Mouse (Mus musculus): ENCODE measurements around the gene 1110059E24Rik.

Gene 1110059E24Rik

GRCm38 (mm10) chr19:21577443-21577842, 75.3 kb downstream of the 1110059E24Rik start:
- no peak for DNase-seq (ENCODE audit: low read depth, low spot score)

- no peak for DNase-seq (ENCODE audit: low read depth, low spot score)
Measured at GRCm38 (mm10) chr19:21571986-21572385, 80.8 kb downstream of the 1110059E24Rik start.

- peak; percentile 58 for DNase-seq (ENCODE audit: low read depth, low spot score)
Measured at GRCm38 (mm10) chr19:21571223-21571980, 81.4 kb downstream of the 1110059E24Rik start.

- no peak for DNase-seq (ENCODE audit: low read depth, low spot score)
Measured at GRCm38 (mm10) chr19:21570778-21571177, 82.0 kb downstream of the 1110059E24Rik start.

- no peak for DNase-seq (ENCODE audit: low read depth, low spot score)
Measured at GRCm38 (mm10) chr19:21568528-21569185, 84.1 kb downstream of the 1110059E24Rik start.

DNA sequence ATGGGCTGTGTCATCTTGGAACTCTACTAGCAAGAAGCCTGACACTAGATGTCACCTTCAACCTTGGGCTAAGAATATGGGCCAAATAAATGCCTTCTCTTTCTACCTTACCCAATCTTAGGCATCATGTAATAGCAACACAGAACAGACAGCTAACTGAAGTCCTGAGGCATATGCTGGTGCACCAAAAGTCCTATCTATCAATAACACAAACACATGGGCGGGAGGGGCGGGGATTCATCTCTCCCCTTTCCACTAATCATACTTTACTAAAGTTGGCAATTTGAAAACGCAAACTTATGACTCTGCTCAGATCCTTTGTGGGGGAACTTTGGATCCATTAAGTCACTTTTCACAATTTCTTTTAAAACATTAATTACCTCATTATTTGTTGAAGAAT, 84.8 kb downstream of the 1110059E24Rik start:
- DNase-seq (ENCODE audit: low read depth, low spot score), result no peak

DNA sequence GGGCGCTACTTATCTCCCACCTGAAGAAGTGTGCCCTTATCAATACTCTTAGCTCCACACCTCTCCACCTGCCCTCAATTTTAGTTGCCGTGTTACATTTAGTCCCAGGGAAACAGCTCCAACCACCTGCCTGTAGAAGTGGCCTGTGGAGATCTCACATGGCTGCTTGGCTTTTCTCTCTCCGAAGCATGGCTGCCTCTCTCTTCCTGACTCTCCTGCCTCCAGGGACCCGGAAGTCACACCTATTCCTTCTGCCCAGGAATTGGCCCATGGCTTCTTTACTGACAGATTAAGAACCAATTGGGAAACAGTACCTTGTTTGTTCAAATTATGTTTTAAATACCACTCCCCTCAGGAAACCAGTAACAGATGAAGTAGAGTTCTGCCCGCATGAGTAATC, 86.3 kb downstream of the 1110059E24Rik start:
- DNase-seq (ENCODE audit: low read depth, low spot score), result no peak

DNA sequence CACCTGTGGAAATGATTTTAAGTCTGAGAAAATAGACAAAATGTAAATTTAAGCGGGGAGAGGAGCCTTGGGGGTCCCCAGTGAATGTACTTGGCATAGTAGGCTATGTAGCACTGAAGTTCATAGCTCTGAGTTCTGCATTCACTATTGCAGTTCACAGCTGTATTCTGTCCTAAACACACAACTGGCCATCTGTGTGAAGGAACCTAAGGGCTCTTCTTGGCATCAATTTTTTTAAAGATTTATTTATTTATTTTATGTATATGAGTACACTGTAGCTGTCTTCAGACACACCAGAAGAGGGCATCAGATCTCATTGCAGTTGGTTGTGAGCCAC, 88.3 kb downstream of the 1110059E24Rik start:
- no peak for DNase-seq (ENCODE audit: low read depth, low spot score)

GRCm38 (mm10) chr19:21563789-21564460, 88.9 kb downstream of the 1110059E24Rik start:
- peak; percentile 74 for DNase-seq (ENCODE audit: low read depth, low spot score)

- no peak for DNase-seq (ENCODE audit: low read depth, low spot score)
Measured at GRCm38 (mm10) chr19:21562996-21563395, 89.8 kb downstream of the 1110059E24Rik start.

DNA sequence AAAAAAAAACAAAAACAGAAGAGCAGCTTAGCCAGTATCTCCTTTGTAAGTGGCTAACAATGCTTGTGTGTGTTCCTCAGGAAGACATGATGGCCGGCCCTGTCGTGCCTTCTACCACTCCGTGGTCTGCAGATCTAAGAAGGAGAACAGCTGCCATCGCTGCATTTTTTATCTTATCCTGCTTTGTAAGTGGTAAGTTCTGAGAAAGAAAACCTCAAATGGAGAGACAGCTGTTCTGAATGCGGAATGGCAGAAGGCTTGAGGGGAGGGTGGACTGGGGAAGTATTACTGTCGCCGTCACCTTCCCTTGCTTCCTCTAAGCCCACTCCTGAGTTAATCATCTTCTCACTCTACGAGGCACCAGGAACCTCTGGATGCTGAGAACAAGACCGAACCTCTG, 100.0 kb downstream of the 1110059E24Rik start:
- DNase-seq (ENCODE audit: low read depth, low spot score), result no peak

DNA sequence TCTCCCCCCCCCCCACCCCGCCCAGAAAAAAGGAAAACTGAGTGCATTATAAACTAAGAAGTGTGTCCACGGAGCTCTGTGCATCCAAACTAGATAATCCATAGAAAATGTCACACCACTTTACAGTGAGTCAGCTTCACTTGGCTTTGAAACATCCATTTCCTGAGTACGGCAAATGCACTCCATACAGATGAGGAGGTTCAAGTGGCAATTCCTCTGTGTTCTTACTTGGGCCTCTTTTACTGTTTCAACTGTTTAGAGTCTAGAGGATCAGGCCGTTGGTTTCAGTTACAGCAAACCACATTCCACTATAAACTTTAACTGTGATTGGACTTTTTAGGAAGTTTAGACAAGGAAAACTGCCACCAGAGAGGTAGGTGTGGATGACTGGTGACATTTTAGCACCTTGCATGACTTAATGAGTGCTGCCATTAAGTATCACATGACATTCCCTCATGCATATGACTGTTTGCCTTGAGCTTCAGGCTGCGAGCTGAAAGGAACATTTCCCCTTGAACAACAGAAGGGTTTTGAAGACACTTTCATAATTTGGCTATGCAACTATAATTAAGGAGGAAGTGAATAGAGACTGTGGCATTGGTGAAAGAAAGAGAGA, 100.7 kb downstream of the 1110059E24Rik start:
- DNase-seq (ENCODE audit: low read depth, low spot score), result no peak

- DNase-seq (ENCODE audit: low read depth, low spot score), result no peak
Measured at GRCm38 (mm10) chr19:21549713-21550112, 103.1 kb downstream of the 1110059E24Rik start.

- no peak for DNase-seq (ENCODE audit: low read depth, low spot score)
Measured at GRCm38 (mm10) chr19:21548947-21549346, 103.8 kb downstream of the 1110059E24Rik start.

GRCm38 (mm10) chr19:21537125-21537524, 115.7 kb downstream of the 1110059E24Rik start:
- DNase-seq (ENCODE audit: low read depth, low spot score), result no peak
